Mouse (Mus musculus) fat pad, adult 2 months (tissue): ENCODE data around the gene Gfpt2.

ENCODE experiments used
- DNase-seq: peaks from one replicate; pipeline ENCODE4 v3.0.0-alpha.2; 2011; ENCODE audit warnings: low read depth, low spot score; ENCODE audit errors: extremely low read depth

Gfpt2 gene

DNA sequence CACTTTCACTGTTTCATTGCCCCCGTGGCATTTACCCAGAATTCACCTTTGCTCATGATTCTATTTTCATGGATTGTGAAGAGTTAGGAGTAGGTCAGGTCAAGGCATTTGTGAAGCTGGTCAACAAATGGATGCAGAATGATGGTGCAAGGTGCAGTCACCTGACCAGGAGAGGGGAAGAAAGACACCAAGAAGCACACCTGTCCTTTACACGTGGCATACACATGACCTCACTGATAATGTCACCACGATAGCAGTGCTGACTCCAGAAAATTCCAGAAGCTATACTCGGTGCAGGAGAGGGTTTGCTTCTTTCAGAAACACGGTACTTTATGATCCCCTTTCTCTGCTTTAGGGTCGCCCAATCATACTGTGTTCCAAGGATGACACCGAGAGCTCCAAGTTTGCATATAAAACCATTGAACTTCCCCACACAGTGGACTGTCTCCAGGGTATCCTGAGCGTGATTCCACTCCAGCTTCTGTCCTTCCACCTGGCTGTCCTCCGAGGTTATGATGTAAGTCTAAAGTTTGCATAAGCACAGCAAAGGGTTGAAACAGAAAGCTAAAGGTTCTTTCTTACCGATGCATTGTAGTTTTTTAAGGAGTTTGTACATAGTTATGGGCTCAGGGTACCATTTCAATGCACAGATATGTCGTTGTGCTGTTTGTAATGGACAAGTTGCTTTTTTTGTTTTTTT lies 41.4 kb downstream of the Gfpt2 start:
- no peak for DNase-seq

DNA sequence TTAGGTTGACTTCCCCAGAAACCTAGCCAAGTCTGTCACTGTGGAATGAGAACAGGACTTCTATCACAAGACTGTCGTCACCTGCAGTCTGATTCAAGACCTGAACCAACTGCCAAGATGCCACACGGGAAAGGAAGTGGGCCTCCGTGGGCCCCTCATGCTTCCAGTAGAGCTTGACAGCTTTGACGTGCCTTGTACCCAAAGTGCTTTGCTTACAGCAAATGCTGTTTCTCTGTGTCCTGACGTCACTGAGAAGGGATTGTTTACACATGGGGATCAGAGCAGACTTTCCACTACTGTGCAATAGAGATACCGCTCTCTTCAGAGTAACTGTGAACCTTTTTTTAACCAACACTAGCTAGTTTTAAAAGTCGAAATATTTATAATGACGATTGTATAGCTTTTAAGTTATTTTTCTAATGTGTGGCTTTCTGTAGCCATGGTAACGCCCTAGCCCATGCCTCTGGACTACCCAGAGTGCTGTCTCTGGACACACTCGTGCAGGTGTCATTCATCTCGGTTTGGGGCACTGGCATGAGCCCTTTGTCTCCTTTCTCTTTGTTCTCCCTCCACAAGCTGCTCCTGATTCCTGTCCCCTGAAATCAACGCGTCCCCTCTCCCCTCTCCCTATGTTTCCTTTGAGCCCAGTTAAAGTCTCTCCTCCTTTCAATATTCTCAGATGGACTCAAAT lies 43.9 kb downstream of the Gfpt2 start:
- no peak for DNase-seq

DNA sequence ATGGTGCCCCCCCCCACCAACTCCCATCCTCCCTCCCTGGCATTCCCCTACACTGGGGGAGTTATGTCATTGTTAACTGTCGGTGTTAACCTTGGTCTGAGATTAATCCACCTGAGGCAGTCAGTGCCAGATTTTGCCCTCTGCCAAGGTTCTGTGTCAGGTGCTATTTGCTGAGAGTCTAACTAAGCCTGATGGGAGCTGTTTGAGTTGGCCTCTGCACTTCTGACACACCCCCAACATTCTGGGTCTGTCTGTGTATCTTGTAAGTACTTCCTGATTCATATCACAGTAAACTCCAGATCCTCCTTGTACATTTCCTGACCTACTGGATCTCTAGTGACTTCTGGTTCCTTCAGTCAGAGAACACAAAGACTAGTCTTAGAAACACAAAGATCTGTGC lies 46.7 kb downstream of the Gfpt2 start:
- peak; percentile 63 for DNase-seq

DNA sequence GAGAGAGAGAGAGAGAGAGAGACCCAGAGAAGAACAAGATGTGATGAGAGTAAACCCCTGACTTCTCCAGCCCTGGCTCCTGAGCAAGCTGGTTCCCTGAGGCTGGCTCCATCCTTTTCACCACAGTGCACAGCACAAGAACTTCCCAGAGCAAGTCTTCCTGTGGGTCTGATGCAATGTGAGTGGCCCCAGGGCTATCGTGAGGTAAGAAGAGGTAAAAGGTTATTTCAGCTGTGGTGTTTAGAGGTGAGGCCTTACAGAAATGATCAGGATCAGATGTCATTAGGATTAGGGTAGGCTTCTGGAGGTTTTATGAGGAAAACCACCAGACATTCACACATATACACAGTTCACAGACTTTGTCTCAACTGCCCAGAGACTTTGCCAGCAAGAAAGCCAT lies 47.9 kb downstream of the Gfpt2 start:
- DNase-seq = peak; percentile 74

DNA sequence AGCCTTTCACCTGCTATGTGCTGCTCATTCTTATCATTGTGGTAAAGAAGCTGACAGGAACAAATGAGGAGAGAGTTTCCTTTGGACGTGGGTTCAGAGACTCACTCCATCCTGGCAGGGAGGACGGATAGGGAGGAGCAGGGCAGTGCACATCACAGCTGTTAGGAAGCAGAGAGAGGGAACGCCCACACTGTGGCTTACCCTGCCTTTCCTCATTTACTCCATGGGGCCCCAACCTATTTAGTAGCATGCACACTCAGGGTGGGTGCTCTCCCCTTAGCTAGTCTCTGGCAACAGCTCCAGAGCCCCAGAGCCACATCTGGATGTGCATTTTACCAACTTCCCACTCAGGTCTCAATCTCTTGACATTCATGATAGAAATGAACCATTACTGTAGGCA lies 48.7 kb downstream of the Gfpt2 start:
- DNase-seq = no peak

DNA sequence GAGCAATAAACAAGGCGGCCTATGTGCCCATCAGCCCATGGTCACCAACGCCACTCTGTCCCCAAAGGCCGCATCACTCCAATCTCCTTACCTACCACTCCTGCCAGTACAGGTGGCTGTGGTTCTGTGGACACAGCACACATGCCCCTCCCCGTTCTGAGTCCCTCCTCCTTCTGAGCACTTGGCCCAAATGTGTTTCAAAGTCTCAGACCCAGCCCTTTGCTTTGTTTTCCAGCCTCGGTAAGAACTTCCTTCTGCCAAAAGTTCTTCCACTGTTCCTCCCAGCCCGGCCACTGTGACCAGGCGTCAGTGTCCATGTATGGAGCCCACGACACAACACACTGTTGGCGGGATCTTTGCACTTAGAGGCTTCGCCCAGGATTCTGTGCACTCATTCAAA lies 50.3 kb downstream of the Gfpt2 start:
- DNase-seq = no peak

DNA sequence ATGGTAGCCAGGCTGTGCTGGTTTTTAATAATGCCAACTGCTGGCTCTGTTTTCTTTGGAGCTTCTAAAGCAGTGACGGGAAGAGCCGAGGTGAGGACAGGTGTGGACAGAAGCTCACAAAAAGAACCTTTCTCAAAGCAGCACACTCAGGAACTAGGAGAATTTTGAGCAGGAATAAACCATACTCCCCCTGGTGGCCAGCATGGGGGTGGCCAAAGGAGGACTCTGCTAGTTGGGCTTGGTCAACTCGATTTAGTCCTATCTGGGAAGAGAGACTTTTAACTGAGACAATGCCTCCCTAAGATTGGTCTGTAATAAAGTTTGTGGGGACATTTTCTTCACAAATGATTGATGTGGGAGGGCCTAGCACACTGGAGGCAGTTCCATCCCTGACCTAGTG lies 51.0 kb downstream of the Gfpt2 start:
- no peak for DNase-seq

DNA sequence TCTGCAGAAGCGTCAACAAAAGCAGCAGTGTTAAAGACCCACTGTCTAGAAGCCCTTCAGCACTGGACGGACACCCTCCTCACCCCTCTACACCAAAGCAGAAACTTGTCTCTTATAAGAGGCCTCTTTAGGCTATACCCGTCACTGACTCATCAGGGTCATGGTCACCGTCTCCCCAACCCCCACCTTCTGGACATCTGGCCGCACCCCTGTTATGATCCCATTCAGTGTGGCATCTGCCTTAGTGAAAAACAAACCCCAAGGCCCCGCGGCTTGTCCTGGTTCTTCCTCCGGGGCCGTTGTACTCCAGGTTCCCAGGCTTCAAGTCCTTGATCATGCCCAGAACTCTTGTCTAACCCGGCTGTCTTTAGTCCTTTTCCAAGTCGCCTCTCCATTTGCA lies 52.0 kb downstream of the Gfpt2 start:
- no peak for DNase-seq

DNA sequence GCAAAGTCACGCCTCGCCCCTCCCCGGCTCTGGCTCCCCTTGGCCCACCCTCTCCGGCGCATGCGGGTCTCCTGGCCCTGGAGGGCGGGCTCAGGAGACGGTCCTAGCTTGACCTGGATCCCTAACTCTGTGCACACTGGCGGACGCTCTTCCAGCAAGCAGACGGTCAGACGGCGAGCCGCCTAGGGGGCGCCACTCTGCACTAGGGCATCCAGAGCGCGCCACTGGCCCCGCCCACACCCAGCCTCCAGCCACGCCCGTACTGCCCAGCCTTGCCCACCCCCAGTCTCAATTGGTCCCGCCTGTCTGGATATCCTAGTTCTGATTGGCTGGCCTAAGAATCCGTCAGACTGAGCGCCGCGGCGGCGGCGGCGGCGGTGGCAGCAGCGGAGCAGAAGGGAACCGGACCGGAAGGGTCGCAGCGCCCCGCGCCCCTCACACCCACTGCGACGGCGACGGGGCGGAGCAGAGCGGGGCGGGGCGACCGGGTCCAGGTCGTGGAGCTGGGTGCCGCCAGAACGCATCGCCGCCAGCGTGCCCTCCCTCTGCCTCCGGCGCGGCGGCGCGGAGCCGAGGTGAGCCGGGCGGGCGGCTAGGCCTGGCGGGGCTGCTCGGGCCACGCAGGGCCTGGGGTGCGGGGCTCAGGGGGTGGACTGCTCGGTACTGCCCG lies 52.6 kb downstream of the Gfpt2 start, which contains the start of gene Mapk9:
TSS of gene Mapk9 (plus strand) at position 351 of the 670 bp plus-strand sequence.
- DNase-seq = peak; percentile 63

DNA sequence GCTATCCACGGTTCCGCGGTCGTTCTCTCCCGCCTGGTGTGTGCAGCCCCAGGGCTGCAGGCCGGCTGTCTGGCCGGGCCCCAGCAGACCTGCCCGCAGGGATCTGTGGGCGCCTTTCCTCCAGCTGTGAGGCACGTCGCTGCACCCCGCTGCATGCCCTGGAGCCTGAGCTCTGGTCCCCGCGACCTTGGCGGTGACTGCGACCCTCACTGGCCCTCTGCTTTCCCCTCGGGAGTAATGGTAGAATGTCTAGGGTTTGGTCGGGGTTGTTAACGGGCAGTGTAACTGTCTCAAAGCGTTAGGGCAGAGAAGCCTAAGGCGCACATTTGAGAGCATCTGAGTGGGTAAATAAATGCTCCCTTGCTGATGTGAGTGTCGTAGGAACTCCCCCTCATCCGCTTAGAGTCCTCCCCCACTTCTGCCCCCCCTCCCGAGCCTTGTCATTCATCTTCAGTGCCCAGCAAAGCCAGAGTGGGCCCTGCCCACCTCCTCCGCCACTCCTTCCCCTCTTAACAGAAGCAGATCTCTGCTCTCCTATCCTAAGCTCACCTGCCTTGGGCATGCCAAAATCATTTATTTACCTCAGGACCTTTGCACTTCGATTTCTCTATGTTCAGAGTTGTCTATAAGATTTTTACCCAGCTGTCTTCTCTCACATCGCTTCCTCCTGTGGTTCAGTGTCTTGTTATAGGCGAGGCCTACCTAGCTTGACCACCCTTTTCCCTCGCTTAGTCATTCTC lies 53.3 kb downstream of the Gfpt2 start:
- DNase-seq = no peak

DNA sequence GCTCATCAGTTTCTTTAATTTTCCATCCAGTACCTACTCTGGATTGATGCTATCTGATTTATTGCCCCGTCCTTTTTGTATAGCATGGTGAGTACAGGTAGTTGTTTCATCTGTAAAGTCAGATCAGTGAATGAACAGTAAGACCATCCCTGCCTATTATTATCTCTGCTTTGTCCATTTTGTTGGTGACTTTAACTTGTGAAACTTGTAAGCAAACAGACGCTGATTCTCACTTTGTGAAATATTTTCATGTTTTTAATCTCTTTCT lies 53.8 kb downstream of the Gfpt2 start:
- DNase-seq = no peak

DNA sequence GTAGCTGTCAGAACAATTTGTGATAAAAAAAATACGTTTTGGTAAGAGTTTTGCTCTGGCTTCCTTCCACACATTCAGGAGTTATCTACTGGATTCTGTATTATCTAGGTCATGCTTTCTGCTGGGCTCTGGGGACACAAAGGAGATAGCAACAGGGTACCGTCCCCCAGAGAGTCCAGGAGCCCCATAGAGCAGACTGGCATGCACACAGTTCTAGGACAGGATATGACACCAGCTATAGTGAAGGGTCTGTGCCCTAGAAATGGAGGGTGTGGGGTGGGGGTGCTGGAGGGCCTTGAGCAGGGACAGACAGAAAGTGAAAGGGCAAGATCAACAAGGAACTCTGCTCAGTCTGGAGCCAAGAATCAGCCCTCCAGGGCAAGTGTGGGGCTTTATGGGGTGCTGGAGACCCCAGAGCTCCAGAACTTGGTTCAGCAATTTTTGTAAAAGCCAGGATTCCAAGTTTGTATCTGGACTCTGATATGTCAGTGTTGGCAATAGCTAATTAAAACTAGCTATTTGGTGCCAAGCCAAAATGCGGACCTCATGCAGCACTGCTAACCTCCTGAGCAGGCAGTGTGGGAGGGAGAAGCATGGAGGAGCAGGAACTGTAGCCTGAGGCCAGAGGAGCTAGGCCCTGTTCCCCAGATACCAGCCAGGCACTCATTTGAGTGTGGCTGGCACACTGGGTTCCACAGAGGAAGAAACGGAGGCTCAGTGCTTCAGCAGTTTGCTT lies 54.3 kb downstream of the Gfpt2 start:
- DNase-seq = peak; percentile 36

DNA sequence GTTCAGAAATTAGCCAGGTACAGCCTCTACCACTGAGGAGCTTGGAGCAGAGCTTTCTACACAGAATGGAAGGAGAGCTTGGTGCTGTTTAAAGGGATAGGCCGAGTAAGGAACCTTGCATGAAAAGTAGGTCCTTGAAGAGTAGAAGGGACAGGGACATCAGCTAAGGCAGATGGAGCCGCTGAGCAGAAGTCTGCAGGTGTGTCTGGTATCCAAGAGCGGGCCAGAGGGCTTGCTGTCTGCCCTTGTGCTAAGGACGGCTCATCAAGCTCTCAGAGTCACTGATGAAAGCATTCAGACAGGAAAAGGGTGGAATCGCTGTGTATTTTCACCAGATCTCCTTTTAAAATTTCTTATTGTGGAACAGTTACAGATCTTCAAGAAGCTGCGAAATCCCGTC lies 56.4 kb downstream of the Gfpt2 start:
- no peak for DNase-seq

DNA sequence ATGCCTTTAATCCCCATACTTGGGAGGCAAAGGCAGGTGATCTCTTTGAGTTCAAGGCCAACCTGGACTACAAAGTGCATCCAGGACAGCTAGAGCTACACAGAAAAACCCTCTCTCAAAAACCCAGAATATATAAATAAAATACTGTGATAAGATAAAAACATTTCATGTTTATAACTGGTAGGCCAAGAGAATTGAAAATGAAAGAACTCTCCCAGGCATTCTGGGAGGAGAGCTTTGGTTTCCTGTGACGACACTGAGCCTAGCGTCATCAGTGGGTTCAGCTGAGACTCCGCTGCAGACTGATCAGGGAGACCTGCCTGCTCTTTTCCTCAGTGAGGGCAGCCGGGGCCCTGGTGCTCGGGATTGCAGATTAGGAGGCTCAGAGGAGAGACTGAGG lies 61.2 kb downstream of the Gfpt2 start:
- no peak for DNase-seq

DNA sequence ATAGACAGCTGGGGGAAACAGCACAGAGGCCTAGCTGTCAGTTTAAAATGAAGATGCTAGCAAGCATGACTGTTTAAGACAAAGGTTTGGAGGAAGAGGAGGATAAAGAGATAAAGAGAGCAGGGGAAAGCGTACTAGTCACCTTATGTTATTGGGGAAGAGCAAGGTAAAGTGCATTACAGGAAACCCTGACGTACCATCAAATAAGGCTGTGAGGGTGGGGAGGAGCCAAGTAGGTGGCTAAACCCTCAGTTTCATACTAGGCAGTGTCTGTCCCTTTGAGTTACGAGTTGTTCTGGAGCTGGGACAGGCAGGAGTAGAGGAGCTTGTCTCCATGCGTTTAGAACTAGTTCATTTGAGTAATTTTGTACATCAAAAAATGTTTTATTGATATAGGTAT lies 67.2 kb downstream of the Gfpt2 start:
- DNase-seq = no peak

DNA sequence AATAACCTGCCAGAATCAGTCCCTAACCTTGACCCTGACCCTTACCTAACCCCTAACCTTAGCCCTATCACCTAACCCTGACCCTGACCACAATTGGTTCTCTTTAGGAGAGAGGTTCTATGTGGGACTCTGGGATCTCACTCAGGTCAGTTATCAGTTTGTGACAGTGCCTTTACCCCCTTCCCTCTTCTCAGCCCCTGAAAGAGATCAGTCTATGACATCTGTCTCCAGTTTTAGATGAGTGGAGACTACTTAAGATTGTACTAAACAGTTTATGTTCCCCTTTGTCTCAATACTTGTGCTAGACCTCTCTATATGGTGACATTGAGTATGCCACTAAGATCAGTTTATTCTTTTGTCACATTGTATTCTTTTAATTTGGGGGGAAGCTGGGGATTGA lies 69.9 kb downstream of the Gfpt2 start:
- DNase-seq = no peak

DNA sequence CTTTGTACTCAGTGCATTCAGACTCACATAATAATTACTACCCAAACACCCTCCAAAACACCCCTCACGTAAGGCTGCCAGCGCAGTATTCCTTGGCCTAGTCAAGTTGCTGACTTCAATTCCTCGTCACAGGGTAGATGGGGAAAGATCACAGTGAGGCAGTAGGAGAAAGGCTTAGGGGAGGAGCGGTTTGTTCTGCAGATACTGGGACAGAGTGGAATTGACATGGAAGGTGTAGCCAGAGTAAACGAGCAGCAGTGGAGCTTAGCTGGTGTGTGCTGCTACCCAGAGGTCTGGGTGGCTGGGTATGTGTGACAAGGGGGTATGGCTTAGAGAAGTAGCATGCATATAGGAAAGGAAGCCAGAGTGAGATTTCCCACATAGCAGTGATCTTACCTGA lies 73.3 kb downstream of the Gfpt2 start:
- no peak for DNase-seq

DNA sequence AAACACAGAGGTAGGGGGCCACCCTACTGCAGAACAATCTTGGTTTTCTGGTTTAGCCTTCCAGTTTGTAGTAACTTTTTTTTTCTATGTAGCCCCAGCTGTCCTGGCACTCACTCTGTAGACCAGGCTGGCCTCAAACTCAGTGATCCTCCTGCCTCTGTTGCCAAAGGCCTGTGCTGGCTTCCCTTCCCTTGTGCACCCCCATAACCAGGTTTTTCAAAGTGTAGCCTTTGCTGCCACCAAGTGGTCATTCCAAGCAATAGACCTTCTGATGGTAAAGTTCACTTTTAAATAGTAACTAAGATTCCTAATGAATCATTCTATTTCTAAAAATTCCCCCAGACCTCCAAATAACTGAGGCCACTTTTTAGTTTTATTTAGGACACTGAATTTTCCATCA lies 75.8 kb downstream of the Gfpt2 start:
- no peak for DNase-seq

DNA sequence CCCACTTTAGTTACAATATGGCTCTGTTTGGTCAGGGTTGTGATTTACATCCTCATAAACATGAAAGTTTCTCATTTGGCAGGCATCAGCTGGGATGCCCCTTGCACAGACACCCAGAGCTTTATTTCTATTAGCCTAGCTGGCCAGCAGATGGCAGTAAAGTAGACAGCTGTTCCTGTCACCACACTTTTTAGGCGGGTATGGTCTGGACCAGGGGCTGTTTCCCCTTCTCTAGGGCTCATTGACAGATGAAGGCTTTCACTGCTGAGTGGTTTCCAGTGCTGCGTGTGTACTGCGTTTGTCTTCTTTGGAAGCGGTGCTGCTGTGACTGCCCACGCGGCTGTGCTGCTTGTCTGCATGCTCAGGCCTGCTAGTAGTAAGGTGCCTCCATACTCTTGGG lies 77.9 kb downstream of the Gfpt2 start:
- DNase-seq = no peak

DNA sequence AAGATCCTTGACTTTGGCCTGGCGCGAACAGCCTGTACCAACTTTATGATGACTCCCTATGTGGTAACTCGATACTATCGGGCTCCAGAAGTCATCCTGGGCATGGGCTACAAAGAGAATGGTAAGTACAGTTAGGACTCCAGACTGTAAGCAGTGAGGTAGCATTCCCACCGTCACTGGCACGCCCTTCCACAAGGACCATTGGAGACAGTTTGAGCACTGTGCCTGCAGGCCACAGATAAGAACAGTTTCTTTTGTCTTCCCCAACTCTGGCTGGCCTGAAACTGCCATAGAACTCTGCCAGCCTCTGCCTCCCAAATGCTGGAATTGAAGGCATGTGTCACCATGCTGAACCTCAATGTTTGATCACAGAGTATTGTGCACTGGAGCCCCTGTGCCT lies 78.8 kb downstream of the Gfpt2 start:
- no peak for DNase-seq
